Mouse (Mus musculus) limb, embryonic 13.5 days (tissue): ENCODE data around the gene Smg8. TPM values are rescaled to one million over a fixed set of nuclear protein-coding genes. Genes with fewer than 3 reads are reported as not detected.

Source experiments
- ATAC-seq: fragments of 200-750 bp; cut with Nextera tagmentation; 2 replicates; pipeline ENCODE4 v1.8.0; 2017; ENCODE audit warnings: low read depth, moderate number of reproducible peaks, moderate TSS enrichment; ENCODE audit not compliant: low FRiP score
- H3K27ac ChIP-seq: fragments of 300-500 bp; sonication (generic); 2 replicates; pipeline ENCODE4 v1.5.1; 2015; ENCODE audit warnings: inconsistent platforms, mild to moderate bottlenecking, moderate library complexity
- H3K27me3 ChIP-seq: fragments of 300-500 bp; sonication (generic); 2 replicates; pipeline ENCODE4 v1.6.1; 2015; ENCODE audit warnings: mild to moderate bottlenecking, inconsistent platforms
- H3K36me3 ChIP-seq: fragments of 300-500 bp; sonication (generic); 2 replicates; pipeline ENCODE4 v1.6.1; 2015; ENCODE audit warnings: inconsistent platforms, mild to moderate bottlenecking, moderate library complexity
- H3K4me1 ChIP-seq: fragments of 300-500 bp; sonication (generic); 2 replicates; pipeline ENCODE4 v1.6.1; 2015; ENCODE audit warnings: inconsistent platforms
- H3K4me2 ChIP-seq: fragments of 300-500 bp; sonication (generic); replicated peaks from 2 replicates; pipeline ENCODE4 v1.6.1; 2015; ENCODE audit warnings: inconsistent platforms, mild to moderate bottlenecking, moderate library complexity
- H3K4me3 ChIP-seq: fragments of 300-500 bp; sonication (generic); 2 replicates; pipeline ENCODE4 v1.5.1; 2015; ENCODE audit warnings: moderate library complexity, mild to moderate bottlenecking, inconsistent platforms
- H3K9ac ChIP-seq: fragments of 300-500 bp; sonication (generic); 2 replicates; pipeline ENCODE4 v1.6.1; 2015; ENCODE audit warnings: mild to moderate bottlenecking, inconsistent platforms
- H3K9me3 ChIP-seq: fragments of 300-500 bp; sonication (generic); 2 replicates; pipeline ENCODE4 v1.6.1; 2016; ENCODE audit warnings: inconsistent platforms
- whole genome bisulfite sequencing: fragments of 180-500 bp; shearing (Covaris S2); methylation state at CpG from one replicate; pipeline ENCODE4 v1.1.7; 2015; 5-methylcytosine and 5-hydroxymethylcytosine counted together
- polyA plus RNA-seq: library from polyadenylated mRNA; unstranded; fragments of >200 nt; fragmentation: Nextera tagmentation; extraction: Ambion mirVana; gene quantifications from 2 replicates; pipeline ENCODE4 v1.2.1, GENCODE M21; 2015

The Smg8 gene
- polyA plus RNA-seq = 24.8 and 24.9 TPM in 2 replicates

DNA sequence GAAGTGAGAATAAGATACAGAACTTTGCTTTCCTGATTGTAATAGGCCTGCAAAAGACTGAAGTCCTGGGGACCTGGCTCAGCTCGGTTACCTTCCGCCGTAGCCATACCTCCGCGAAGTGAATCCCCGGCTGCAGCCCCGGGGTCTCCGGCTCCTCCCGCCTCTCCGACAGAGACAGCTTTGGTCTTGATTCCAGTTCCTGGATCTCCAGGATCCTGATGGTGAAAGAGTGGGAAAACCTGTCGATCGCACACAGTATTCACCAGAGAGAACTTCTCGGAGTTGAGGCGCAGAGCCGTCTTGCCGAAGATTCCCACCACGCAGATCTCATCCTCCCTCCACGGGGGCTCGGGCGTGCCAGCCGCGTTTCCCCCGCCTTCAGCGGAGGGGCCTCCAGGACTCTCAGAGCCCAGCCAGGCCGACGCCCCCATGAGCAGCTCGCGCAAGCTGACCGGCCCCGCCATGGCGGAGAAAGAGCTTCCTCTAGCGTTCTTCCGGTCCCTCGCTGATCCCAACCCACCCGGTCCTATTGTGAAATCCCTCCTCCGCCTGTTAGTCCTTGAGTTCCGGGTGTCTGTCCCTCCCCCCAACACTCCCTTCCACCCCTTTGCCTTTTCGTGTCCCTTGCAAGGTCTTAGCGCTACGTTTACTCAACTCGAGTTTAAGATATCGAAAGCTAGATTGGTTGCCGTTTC lies at the start of gene Smg8:
Smg8 (minus strand) TSS at position 485 of the 695 bp plus-strand sequence.
- peak; percentile 90 for ATAC-seq
- H3K4me2 ChIP-seq = peak within 1 kb of the TSS; percentile 95
- H3K27me3 ChIP-seq = no peaks in the 10 kb centered on the region
- H3K9me3 ChIP-seq = no peaks in the 10 kb centered on the region
- peak within 1 kb of the TSS; percentile 78 for H3K27ac ChIP-seq
- peak within 1 kb of the TSS; percentile 92 for H3K4me3 ChIP-seq
- H3K4me1 ChIP-seq = peaks cover 26% of the 10 kb centered on the region
- peak within 1 kb of the TSS; percentile 93 for H3K9ac ChIP-seq
- peaks cover 50% of the 10 kb centered on the region for H3K36me3 ChIP-seq
- WGBS = 1% methylated on average over 43 of the region's 43 CpGs

GRCm38 (mm10) chr11:87136233-87136632 lies 49.7 kb upstream of the Smg8 start:
- Histone ChIP-seq H3K4me1 (no peaks in the 10 kb centered on the region), H3K36me3 (peaks cover 3% of the 10 kb centered on the region), H3K9ac (no peak overlapping the region), H3K4me3 (no peak overlapping the region), H3K9me3 (no peaks in the 10 kb centered on the region), H3K4me2 (no peak overlapping the region), H3K27me3 (no peaks in the 10 kb centered on the region), H3K27ac (no peak overlapping the region)
- ATAC-seq = no peak
- WGBS = 74% methylated on average over 4 of the region's 4 CpGs

- H3K4me3 ChIP-seq = peak within 1 kb of the TSS; percentile 90
- no peaks in the 10 kb centered on the region for H3K27me3 ChIP-seq
- peaks cover 28% of the 10 kb centered on the region for H3K36me3 ChIP-seq
- H3K27ac ChIP-seq = peak within 1 kb of the TSS; percentile 74
- ATAC-seq = peak; percentile 93
- peak within 1 kb of the TSS; percentile 87 for H3K9ac ChIP-seq
- H3K4me2 ChIP-seq = peak within 1 kb of the TSS; percentile 81
- peaks cover 12% of the 10 kb centered on the region for H3K4me1 ChIP-seq
- H3K9me3 ChIP-seq = no peaks in the 10 kb centered on the region
- under 1% methylated on average over 87 of the region's 105 CpGs for WGBS
Measured at GRCm38 (mm10) chr11:87126824-87127816, 40.5 kb upstream of the Smg8 start, which contains the start of gene Trim37. Trim37 (plus strand) TSS chr11:87127077.

GRCm38 (mm10) chr11:87126281-87126823 lies 39.8 kb upstream of the Smg8 start:
- Histone ChIP-seq H3K4me2 (peak overlapping the region; percentile 81), H3K4me3 (peak overlapping the region; percentile 90), H3K9me3 (no peaks in the 10 kb centered on the region), H3K27ac (peak overlapping the region; percentile 73), H3K27me3 (no peaks in the 10 kb centered on the region), H3K9ac (peak overlapping the region; percentile 57), H3K36me3 (peaks cover 32% of the 10 kb centered on the region), H3K4me1 (peaks cover 12% of the 10 kb centered on the region)
- WGBS = 1% methylated on average over 12 of the region's 12 CpGs
- no peak for ATAC-seq

- no peaks in the 10 kb centered on the region for H3K9me3 ChIP-seq
- peak overlapping the region; percentile 73; the same call in 1 of the 2 replicates for H3K27ac ChIP-seq
- peak overlapping the region; percentile 90 for H3K4me3 ChIP-seq
- H3K4me1 ChIP-seq = peaks cover 12% of the 10 kb centered on the region
- ATAC-seq = no peak
- no peaks in the 10 kb centered on the region for H3K27me3 ChIP-seq
- H3K4me2 ChIP-seq = peak overlapping the region; percentile 81
- 59% methylated on average over 4 of the region's 4 CpGs for WGBS
- peaks cover 40% of the 10 kb centered on the region for H3K36me3 ChIP-seq
- no peak overlapping the region for H3K9ac ChIP-seq
Measured at GRCm38 (mm10) chr11:87125562-87125961, 39.0 kb upstream of the Smg8 start.

- Histone ChIP-seq H3K27ac (no peak overlapping the region), H3K4me3 (no peak overlapping the region), H3K27me3 (no peaks in the 10 kb centered on the region), H3K9ac (no peak overlapping the region), H3K4me2 (no peak overlapping the region), H3K36me3 (peaks cover 66% of the 10 kb centered on the region), H3K9me3 (no peaks in the 10 kb centered on the region), H3K4me1 (no peaks in the 10 kb centered on the region)
- WGBS = 84% methylated on average over 8 of the region's 8 CpGs
- ATAC-seq = no peak
Measured at GRCm38 (mm10) chr11:87121864-87122263, 35.3 kb upstream of the Smg8 start.

GRCm38 (mm10) chr11:87110172-87110909 lies 23.8 kb upstream of the Smg8 start:
- ATAC-seq = no peak
- Histone ChIP-seq H3K4me3 (peak overlapping the region; percentile 99), H3K9ac (peak overlapping the region; percentile 99), H3K27me3 (no peaks in the 10 kb centered on the region), H3K9me3 (no peaks in the 10 kb centered on the region), H3K4me1 (peaks cover 33% of the 10 kb centered on the region), H3K27ac (peak overlapping the region; percentile 97), H3K36me3 (peaks cover 29% of the 10 kb centered on the region), H3K4me2 (peak overlapping the region; percentile 73)
- WGBS = 5% methylated on average over 9 of the region's 9 CpGs

DNA sequence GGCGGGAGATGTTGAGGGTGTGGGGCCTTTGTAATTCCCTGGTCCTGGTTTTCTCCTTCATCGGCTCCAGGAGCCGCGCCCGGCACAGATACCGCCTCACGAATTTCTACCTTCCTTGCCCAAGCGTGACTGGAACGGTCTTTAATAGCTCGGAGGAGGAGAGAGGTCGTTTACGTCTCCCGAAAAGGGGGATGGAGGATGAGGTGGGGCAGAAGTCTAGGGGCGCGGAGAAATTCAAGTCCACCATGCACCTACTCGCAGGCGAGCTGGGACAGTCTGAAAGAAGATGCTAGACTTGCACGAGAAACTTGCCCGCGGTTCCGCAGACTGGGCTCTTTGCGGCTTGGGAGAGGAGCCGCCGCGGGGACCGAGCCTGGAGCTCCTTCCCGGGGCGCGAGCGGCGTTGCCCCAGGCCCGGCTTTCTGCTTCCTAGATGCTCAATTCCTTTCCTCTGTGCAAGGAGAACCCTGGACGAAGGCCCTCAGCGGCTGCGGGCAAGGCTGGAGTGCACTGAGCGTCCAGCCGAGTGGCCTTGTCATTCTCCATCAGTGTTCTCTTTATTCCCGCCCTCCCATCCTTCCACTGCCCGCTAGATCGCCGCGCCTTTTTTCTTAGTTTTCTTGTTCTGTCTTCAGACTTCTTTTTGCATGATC lies 23.1 kb upstream of the Smg8 start:
- no peaks in the 10 kb centered on the region for H3K9me3 ChIP-seq
- WGBS = under 1% methylated on average over 42 of the region's 42 CpGs
- peaks cover 29% of the 10 kb centered on the region for H3K36me3 ChIP-seq
- H3K27ac ChIP-seq = peak overlapping the region; percentile 97
- peak overlapping the region; percentile 99 for H3K4me3 ChIP-seq
- H3K9ac ChIP-seq = peak overlapping the region; percentile 99
- no peak for ATAC-seq
- no peaks in the 10 kb centered on the region for H3K27me3 ChIP-seq
- H3K4me2 ChIP-seq = peak overlapping the region; percentile 73
- H3K4me1 ChIP-seq = peaks cover 33% of the 10 kb centered on the region

DNA sequence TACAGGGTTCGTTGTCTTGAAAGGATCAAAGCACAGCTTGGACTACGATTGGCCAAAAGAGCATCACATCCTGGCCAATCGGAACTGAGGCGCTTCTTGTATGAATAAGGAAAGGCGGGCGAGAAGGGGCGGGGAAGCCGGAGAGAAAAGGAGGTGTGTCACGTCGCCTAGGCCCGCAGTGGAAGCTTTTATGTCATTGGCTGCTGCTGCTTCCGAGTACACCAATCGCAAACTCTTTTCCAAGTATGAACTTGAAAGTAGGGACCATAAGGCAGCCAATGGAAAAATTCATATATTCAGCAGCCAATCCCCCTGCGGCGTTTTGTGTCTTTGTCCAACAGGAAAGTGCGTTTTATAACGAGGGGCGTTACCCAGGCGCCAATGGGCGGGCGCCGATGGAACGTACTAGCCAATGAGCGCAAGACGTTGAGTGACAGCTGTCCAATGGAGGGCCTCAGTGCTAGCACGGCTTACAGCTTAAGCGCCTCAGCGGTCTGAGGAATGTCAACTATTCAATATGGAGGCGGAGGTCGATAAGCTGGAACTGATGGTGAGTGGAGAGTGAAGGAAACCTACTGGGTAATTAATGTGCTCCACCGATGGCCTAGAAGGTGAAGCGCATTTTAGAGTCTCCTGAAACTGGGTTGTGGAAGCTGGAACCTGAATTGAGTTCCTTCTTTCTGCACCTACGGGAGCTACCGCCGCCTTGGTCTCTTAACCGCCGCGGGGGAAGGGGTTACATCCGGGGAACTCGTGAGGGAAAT lies 22.4 kb upstream of the Smg8 start, which contains the start of gene Ska2:
Ska2 (plus strand) TSS at position 480 of the 764 bp plus-strand sequence.
- H3K4me3 ChIP-seq = peak within 1 kb of the TSS; percentile 99
- peak; percentile 99 for ATAC-seq
- H3K27ac ChIP-seq = peak within 1 kb of the TSS; percentile 97
- H3K4me2 ChIP-seq = peak within 1 kb of the TSS; percentile 73
- no peaks in the 10 kb centered on the region for H3K27me3 ChIP-seq
- peaks cover 31% of the 10 kb centered on the region for H3K36me3 ChIP-seq
- peak within 1 kb of the TSS; percentile 99 for H3K9ac ChIP-seq
- WGBS = under 1% methylated on average over 40 of the region's 40 CpGs
- no peaks in the 10 kb centered on the region for H3K9me3 ChIP-seq
- peaks cover 33% of the 10 kb centered on the region for H3K4me1 ChIP-seq

GRCm38 (mm10) chr11:87108409-87108754 lies 21.8 kb upstream of the Smg8 start, which contains the start of gene Prr11:
Prr11 (minus strand) TSS chr11:87108708.
- Histone ChIP-seq H3K4me2 (peak within 1 kb of the TSS; percentile 73), H3K9ac (peak within 1 kb of the TSS; percentile 99), H3K4me3 (peak within 1 kb of the TSS; percentile 99), H3K9me3 (no peaks in the 10 kb centered on the region), H3K36me3 (peaks cover 32% of the 10 kb centered on the region), H3K27me3 (no peaks in the 10 kb centered on the region), H3K4me1 (peaks cover 30% of the 10 kb centered on the region), H3K27ac (peak within 1 kb of the TSS; percentile 97)
- ATAC-seq = no peak
- WGBS = 1% methylated on average over 14 of the region's 14 CpGs
